Mouse (Mus musculus) testis, adult 2 months (tissue): Measurements from ENCODE around the gene Ulk1.

Source experiments
- CTCF ChIP-seq: fragments of 200-500 bp; IDR thresholded peaks from 2 replicates; pipeline ENCODE4 v1.5.1; 2012; ENCODE audit warnings: low read depth, mild to moderate bottlenecking, inconsistent platforms, low read length, moderate library complexity; ENCODE audit not compliant: control insufficient read depth, insufficient read depth, insufficient replicate concordance
- POLR2A ChIP-seq: fragments of 200-500 bp; IDR thresholded peaks from 2 replicates; pipeline ENCODE4 v1.6.1; 2012; ENCODE audit warnings: low read depth, mild to moderate bottlenecking, inconsistent platforms, low read length, moderate library complexity; ENCODE audit not compliant: control insufficient read depth

GRCm38 (mm10) chr5:110778263-110778662, 31.6 kb downstream of the Ulk1 start:
- TF ChIP-seq CTCF (no peak), POLR2A (no peak)
